Mouse (Mus musculus) B cell, adult 2 months (primary cell): ENCODE results near the gene Tent4a.
A peak's percentile ranks its signal among the peaks of the same experiment; 100 is the strongest.

ENCODE experiments used
- DNase-seq, 2 experiments: peaks; one replicate each; pipeline ENCODE4 v3.0.0; 2022

Tent4a gene

GRCm38 (mm10) chr13:69460635-69461465, 73.6 kb downstream of the Tent4a start:
- no peak for DNase-seq

- peak; percentile 8 to 19 for DNase-seq
These were observed 74.6 kb downstream of the Tent4a start for GRCm38 (mm10) chr13:69459657-69460458.

- no peak for DNase-seq
These were observed 75.5 kb downstream of the Tent4a start for GRCm38 (mm10) chr13:69458891-69459290.

- DNase-seq = no peak
These were observed 76.0 kb downstream of the Tent4a start for GRCm38 (mm10) chr13:69458461-69458860.

GRCm38 (mm10) chr13:69457105-69457504, 77.3 kb downstream of the Tent4a start:
- no peak for DNase-seq

GRCm38 (mm10) chr13:69456641-69457040, 77.8 kb downstream of the Tent4a start:
- DNase-seq = no peak

GRCm38 (mm10) chr13:69455476-69456175, 78.8 kb downstream of the Tent4a start:
- DNase-seq = no peak
